Mouse (Mus musculus) lung, postnatal 4 days (tissue): ENCODE results near the gene Smarcd2.

ENCODE experiments used
- DNase-seq, 2 experiments: peaks; one replicate each; pipeline ENCODE4 v3.0.0; 2021

The Smarcd2 gene

DNA sequence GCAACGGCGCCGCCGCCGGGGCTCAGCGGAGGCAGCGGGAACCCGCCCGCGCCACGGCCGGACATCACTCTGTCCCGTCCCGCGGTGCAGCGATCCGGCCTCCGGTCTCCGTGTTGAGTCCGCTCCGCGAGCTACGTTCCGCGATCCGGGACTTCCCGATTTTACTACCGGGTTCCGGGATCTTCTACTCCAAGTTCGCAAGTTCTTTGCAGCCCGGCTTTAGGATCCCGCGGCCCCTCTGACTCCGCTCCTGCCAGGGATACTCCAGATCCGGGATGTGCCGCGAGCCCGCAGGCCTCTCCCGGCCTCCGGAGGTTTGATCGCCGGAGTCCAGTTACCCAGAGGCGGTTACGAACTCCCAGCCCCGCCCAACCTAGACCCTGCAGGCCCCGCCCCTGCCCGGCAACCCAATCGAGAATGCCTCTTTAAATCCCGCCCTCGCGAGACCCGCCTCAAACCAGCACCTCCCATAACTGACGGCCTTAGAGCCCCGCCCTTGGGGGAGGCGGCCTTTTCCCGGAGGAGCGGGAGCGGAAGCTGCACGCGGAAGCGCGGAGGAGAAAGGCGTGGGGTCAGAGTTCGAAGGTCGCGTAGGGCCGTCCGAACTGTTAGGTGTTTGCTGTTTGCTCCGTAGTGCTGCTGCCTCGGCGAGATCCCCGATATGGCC, at the start of gene Smarcd2:
Gene Smarcd2, minus strand, starts transcription at position 329 of the 667 bp plus-strand sequence.
- peak; percentile 100 for DNase-seq

DNA sequence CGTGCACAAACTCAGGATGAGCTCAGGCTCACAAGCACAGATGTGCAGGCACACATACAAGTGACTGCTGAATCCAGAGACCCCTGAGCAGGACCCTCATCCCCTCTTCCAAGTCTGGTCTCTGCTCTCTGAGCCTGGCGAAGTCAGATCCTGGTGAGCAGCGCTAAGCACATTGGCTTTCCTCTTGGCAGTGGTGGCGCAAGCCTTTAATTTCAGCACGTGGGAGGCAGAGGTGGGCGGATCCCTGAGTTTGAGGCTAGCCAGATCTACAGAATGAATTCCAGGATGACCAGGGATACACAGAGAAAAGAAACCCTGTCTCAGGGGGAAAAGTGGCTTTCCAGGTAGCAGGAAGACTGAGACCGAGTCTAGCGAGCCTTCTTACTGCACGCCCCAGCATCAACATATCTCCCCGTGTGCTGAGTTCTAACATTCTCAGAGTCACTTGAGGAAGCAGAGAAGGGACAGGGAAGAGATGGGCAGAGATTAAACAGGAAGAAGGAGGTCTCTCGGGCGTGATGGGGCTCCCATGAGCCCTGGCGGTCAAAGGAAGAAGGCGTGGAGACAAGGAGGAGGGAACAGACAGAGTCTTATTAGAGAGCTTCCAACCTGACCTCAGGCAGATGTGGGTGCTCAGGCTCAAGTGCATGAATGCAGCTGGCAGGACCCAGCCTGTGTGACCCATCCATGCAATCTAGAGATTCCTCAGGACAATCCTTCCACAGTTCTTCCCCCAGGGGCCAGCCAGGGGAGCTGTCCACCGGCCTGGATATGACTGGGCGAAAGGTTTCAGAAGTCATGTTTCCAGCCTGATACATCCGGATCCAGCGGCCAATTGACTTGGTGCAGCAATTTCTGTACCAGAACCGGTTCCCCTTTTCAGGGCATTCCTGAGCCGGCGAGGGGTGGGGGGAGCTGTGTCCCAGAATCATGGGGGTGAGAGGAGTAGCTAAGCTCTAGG, 45.9 kb upstream of the Smarcd2 start:
- DNase-seq: peak; percentile 47 to 50

DNA sequence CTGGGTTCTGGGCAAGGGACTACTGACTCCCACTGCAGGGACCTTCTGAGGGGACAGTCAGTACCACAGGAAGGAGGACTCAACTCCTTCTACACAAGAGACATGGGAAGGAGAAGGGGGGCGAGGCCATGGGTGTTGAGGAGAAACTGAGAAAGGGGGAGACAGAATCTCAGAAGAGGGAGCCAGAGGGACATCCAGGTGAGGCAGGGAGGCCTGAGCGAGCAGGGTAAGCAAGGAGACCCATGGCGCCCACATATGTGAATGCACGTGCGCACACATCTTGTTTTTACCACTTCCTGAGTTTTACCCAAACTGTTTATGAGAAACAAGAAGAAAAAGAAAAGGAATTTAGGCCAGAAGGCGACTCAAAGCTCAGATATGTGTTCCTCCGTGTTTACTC, 45.0 kb upstream of the Smarcd2 start:
- no peak for DNase-seq

DNA sequence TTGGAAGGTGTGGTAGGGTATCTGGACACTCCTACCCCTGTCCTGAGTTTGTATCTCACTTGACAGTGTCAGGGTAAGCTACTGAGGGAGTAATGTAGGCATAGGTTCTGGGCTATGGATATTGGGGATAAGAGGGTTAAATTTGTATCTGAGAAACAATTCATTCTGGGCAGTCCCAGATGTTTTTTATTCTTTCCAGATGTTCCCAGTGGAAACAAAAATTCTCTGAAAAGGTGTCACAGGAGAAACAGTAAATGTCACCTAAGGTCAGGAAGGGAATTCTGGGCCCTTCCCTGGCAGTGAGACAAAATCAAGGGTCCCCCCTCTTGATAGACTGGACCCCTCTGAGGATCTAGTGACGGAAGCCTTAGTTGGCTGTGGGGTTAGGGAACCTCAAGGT, 43.6 kb upstream of the Smarcd2 start:
- DNase-seq: no peak

DNA sequence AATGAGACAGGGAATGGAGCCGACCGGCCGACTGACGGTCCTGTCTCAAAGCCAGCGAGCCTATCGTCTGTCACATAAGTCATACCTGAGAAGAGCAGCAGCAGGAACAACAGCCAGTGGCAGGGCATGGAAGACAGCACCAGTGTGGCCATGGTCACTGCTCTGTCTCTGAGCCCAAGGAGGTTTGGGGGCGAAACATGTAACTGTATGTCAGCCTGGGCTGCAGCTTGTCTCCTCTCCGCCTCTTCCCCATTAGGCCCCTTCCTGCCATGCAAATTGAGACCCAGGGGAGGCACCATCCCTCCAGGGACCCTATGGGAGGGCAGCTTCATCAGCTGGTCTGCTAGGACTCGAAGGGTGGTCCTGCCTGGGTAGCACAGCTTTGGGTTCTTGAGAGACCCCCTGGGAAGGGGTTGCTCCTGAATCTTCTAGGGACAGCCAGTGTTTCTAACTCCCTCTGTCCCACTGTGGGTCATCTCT, 41.6 kb upstream of the Smarcd2 start, which contains the start of gene Cd79b:
Gene Cd79b, minus strand, starts transcription at position 430 of the 480 bp plus-strand sequence.
- DNase-seq: peak; percentile 36 to 53

DNA sequence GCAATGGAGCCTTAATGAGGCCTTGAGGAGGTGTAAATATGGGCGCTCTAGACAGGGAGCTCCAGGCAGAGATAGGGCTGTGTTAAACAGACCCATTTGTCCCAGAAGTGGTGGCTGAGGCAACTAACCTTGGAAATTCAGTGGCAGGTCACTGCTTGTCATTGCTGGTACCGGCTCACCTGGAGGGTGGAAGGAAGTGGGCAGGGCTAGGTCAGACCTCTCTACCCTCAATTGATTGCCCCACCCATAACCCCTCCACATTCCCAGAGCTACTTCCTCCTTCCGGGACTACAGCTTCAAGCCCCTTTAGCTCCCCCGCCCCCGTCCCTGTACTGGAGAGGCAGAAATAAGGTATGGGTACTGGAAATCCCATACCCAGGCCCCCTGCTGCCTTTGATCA, 40.8 kb upstream of the Smarcd2 start:
- peak; percentile 46 to 56 for DNase-seq

DNA sequence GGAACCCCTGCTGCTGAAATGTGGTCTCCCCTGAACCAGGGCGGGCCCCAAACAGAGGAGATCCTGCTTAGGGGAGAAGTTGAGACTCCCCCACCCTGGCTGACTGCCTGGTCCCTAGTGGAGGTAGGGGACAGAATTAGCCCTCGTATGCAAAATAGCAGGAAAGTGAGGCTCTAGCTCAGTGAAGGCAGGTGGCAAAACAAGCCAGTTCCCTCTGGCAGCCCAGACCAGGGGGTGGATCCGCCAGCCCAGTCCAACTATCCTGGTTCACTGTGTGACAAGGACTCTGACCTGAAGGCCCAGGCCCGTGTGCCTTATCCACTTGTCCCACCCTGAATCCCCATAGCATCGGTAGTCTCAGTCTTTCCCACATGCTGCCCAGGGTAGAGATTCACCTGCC, 37.4 kb upstream of the Smarcd2 start:
- DNase-seq: peak in 1 of 2 experiments; percentile 38

DNA sequence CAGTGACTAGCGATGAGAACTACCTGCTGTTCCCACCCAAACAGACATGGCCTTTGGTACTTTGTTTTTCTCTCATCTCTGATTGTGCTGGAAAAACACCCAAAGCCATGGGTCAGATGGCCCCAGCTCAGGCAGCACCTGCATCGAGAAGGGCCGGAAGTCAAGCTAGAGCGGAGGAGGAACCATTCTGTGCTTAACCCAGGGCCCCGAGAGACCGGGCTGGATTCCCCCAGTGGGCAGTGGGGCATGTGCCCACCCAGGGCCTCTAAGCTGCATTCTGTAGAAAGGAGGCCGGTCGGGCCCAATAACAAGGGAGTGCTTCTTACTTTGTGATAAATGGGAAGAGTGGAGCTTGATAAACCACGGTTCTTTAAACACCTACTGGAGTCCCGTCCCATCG, 35.4 kb upstream of the Smarcd2 start:
- peak in 1 of 2 experiments; percentile 61 for DNase-seq

DNA sequence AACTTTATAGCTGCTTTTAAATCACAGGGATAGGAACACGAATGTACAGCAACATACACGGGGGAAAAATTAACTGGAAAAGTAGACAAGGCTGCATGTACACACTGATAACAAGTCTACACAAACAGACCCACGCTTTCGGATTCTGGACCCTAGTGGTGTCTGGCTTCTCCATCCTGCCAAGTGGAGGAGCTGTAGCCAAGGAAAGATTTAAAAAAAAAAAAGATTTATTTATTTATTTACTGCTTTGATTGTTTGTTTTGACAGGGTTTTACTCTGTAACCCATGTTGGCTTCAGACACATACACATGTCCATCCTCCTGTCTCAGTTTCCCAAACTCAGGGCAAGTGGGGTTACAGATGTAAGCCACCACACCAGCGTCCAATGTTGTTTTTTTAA, 34.7 kb upstream of the Smarcd2 start:
- no peak for DNase-seq

DNA sequence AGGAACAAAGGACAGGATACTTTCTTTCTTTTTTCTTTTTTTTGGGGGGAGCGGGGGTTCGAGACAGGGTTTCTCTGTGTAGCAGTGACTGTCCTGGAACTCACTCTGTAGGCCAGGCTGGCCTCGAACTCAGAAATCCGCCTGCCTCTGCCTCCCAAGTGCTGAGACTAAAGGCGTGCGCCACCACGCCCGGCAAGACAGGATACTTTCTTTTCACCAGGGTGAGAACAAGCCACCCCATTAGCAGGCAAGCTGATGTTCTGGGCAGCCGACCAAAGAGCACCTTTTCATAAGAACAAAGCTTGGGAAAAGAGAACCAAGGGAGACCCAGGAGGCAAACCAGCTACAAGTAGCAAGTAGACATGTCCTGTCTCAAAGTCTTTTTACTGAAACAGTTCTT, 34.0 kb upstream of the Smarcd2 start:
- peak in 1 of 2 experiments; percentile 16 for DNase-seq

DNA sequence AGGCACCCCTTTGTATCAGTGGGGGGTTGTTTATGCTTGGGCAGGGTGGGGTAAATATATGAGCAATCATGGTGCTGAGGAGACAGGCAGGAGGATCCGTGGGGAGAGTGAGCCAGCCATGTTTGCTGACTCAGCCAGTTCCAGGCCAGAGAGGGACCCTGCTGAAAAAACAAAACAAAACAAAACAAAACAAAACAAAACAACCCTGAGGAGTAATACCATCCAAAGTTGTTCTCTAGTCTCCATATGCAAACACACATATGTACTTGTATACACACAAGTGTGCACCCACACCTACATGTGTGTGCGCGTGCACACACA, 33.3 kb upstream of the Smarcd2 start:
- DNase-seq: no peak

DNA sequence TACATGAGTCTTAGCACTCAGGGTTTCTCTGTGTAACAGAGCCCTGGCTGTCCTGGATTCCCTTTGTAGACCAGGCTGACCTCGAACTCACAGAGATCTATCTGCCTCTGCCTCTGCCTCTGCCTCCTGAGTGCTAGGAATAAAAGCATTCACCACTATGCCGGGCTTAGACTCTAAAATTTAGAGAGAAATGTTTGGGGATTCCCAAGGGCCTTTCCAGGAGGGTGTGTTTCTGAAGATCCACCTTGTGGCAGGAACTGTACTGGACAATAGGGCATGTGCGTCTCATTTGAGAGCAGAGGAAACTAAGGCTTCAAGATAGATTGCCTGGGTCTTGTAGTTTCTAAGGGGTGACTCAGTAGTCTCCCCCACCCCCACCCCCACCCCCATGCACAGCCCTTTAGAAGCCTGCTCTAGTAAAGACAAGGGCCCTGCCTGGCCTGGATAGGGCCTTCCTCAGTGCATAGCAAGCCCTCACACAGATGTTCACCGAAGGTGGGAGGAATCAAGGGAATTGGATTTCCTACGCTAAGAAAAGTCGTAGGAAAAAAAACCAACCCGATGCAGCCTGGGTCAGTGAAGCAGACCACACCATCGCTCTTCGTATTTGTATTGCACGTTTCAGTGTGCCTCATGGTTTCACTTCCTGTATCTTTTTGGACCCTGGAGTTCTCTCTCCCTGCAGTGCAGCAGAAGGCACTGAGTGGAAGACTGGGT, 32.7 kb upstream of the Smarcd2 start:
- DNase-seq: peak in 1 of 2 experiments; percentile 19

DNA sequence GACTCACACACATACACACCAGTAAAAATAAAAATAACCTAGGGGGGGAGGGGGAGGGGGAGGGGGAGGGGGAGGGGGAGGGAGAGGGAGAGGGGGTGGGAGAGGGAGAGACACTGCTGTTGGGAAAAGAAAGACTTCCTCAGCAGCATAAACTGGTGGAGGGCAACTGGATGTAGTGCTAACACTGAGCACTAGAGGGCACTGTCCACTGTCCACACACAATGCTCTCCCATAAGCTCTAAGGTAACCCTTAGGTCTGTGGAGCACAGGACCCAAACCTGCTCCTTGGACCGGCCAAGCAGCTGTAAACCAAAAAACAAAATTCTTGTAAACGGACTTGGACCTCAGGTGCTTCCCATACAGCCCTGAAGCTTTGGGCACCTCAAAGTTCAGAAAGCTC, 29.9 kb upstream of the Smarcd2 start:
- DNase-seq: peak; percentile 44 to 76

DNA sequence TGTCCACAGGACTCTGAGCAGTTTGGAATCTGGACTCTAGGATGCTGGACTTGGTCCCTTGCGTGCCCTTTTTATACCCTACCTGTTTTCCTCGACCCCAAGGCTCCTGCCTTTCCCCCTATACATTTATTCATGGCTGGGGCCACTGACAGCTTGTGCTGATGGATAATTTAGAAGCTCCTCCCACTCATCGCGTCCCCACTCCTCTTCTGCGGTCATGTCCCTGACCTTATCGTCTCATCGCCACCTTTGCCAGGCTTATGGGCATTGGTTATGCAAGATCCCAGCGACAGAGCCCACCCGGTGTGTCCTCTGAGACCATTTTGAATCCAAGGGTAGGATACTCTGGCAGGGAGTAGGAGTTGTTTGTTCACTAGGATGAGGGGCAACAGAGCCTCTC, 29.0 kb upstream of the Smarcd2 start, which contains the start of gene Gh:
Gene Gh, minus strand, starts transcription at position 101 of the 400 bp plus-strand sequence.
- no peak for DNase-seq

DNA sequence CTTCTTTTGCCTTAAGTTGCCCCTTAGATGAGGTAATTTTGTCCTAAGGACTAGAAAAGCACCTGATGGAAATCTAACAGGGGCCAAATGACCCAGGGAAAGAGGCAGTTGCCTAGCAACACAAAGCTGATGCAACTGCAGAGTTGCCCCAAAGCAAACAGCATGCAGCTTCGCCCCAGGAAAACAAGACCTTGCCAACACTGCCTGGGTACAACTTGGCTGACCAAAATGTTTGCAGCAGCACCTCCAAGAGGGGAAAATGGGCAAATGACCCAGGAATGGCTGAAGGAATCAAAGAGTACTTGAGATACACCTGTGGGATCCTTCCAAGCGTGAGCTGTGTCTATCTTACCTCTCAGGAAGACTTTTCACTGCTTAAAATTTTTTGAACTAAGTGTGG, 19.1 kb upstream of the Smarcd2 start:
- DNase-seq: peak; percentile 60 to 66

DNA sequence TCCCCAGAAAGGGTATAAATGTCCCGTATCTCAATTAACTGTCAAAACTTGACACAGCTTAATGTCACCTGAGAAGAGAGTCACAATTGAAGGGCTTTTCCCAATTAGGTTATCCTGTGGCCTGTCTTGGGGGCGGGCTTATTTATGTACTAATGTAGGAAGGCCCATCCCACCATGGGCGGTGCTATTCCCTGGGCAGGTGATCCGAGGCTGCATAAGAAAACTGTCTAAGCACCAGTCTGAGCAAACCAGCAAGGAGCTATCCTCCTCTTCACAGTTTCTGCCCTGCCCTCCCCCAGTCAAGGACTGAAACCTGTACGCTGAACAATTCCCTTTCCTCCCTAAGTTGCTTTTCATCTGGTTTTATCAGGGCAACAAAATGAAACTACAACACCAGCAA, 17.6 kb upstream of the Smarcd2 start:
- DNase-seq: peak in 1 of 2 experiments; percentile 17

DNA sequence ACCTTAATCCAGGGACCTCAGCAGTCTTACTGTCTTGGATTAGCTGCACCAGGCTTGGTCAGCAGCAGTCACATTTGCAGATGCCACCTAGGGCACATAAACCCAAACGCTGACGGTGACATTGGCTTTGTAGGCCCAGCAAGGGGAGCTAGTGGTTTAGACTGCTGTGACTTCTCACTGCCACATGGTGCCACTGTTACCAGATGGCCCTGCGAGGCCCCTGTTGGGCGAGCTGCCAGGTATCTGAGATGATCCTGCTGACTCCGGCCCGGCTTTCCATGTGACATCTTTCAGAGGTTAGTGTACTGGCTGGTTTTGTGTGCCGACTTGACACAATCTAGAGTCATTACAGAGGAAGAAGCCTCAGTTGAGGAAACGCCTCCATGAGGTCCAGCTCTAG, 16.6 kb upstream of the Smarcd2 start:
- DNase-seq: peak; percentile 80 to 83

DNA sequence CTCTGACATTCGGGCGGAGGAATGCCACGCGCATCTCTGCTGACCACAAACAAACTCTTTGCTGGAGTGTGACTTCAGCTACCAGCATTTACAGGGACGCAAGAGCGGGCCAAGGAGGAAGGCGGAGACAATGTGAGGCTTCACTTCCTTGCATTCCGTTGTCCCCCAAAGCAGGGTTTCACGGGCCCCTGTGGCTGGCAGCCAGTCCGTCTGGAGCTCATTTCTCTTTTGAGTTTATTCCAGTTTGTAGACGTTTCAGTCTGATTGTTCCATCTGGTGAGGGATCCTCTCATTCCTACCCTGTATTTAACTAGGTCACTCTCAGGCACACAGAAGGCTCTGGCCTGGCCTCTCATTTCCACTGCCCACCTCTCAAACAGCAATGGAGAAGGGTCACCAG, 14.2 kb upstream of the Smarcd2 start:
- DNase-seq: peak in 1 of 2 experiments; percentile 42

DNA sequence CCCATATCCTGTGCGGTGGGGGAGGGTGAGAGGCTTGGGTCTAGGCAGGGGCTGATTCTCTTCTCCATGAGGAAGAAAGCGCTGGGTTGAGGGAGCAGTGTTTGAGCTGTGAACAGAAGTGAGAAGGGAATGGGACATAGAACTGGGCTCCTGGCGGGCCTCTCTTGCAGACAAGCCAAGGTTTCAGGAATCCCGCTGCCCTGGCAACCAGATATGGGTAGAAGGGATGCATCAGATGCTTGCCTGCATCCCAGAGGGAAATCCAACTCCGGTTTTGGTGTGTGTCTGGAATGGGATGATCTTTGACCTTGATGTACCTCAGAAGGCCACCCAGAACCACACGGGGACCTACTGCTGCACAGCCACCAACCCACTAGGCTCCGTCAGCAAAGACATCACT, 13.4 kb upstream of the Smarcd2 start:
- no peak for DNase-seq

DNA sequence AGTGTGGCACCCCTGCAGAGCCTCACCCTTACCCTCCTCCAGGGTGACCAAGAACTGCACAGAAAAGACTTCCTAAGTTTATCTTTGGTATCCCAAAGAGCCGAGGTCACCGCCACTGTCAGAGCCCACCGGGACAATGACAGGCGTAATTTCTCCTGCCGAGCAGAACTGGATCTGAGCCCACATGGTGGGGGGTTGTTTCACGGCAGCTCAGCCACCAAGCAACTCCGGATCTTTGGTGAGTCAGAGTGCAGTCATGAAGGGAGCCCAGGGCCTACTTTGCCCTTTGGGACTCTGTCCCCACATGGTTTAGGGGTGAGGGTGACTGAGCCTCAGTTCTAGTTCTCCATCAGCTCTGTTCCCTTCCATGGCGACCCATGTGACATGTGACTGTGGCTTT, 11.4 kb upstream of the Smarcd2 start:
- DNase-seq: no peak

DNA sequence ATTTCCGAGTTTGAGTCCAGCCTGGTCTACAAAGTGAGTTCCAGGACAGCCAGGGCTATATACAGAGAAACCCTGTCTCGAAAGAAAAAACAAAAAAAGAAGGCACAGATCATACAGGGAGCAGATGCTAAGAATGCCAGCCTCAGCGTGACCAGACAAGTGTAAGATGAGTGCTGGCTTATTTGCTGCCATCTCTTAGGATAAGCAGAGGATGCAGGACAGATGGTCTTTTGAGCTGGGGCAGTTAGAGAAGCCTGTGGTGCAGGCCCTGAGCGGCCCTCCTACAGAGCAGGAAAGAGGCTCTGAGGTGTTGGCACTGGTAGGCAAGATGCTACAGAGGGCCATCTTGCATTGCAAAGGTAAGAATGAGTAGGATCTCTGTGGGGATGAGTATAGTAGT, 10.6 kb upstream of the Smarcd2 start:
- no peak for DNase-seq

DNA sequence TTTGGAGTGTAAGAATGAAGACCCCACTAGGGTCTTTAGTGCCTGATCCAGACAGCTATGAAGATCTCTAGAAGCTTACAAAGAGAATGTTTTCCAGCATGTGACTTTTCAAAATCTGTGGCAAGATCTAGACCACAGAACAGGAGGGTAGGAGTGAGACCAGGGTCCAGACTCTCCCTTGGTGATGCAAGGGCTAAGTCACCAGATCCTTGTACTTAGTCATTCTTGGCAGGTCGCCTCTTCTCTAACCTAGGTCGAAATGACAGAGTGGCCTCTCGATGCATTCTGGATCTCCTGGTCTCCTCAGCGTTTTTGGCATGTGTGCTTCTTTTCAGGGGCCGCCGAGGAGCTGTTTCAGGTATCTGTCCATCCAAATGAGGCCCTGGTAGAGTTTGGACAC, 9.7 kb upstream of the Smarcd2 start:
- no peak for DNase-seq

DNA sequence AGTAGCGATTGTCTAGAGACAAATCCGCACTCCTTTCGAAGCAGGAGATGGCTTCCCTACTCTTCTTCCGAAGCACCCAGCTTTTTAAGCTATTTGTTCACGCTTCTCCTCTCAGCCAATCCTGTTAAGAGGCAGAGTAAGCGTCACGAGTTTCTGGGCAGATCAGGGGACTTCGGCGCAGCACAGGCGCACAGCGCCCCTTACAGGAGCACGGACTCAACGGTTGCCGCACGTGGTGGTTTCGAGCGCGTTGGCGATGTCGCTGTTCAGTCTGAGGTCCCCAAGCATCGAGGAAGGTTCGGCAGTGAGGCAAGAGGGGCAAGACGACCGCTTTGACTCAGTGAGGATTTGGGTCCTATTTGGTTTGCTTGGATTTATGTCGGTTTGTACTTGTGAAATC, 3.7 kb upstream of the Smarcd2 start, which contains the start of gene Tcam1:
Gene Tcam1, plus strand, starts transcription at position 219 of the 400 bp plus-strand sequence.
- peak; percentile 90 to 96 for DNase-seq
